Mouse (Mus musculus) spleen, adult 2 months (tissue): ENCODE data around the gene Ocel1. TPM values are rescaled to one million over a fixed set of nuclear protein-coding genes. Genes with fewer than 3 reads are reported as not detected.
A peak's percentile ranks its signal among the peaks of the same experiment; 100 is the strongest.

ENCODE experiments used
- DNase-seq, 2 experiments: peaks; one replicate each; pipeline versions ENCODE4 v3.0.0 to v3.0.0-alpha.2; 2012 to 2021; ENCODE audit warnings: low spot score in 2 of 2, low read depth in 1 of 2
- H3K27ac ChIP-seq: fragments of 200-500 bp; 2 replicates; pipeline ENCODE4 v1.5.1; 2012; ENCODE audit warnings: low read length, inconsistent platforms; ENCODE audit not compliant: insufficient read depth
- H3K27me3 ChIP-seq: fragments of 200-500 bp; 2 replicates; pipeline ENCODE4 v1.6.1; 2012; ENCODE audit warnings: mild to moderate bottlenecking, moderate library complexity, low read length, inconsistent platforms; ENCODE audit not compliant: control insufficient read depth, insufficient read depth
- H3K36me3 ChIP-seq: fragments of 200-500 bp; 2 replicates; pipeline ENCODE4 v1.6.1; 2012; ENCODE audit warnings: mild to moderate bottlenecking, low read length, inconsistent platforms; ENCODE audit not compliant: control insufficient read depth, insufficient read depth
- H3K4me1 ChIP-seq: fragments of 200-500 bp; 2 replicates; pipeline ENCODE4 v1.6.1; 2011; ENCODE audit warnings: inconsistent platforms; ENCODE audit not compliant: control insufficient read depth, insufficient read depth, insufficient read length
- H3K4me3 ChIP-seq: fragments of 200-500 bp; 2 replicates; pipeline ENCODE4 v1.5.1; 2011; ENCODE audit warnings: mild to moderate bottlenecking, inconsistent platforms; ENCODE audit not compliant: insufficient read depth, insufficient read length; ENCODE audit errors: extremely low read depth
- CTCF ChIP-seq: fragments of 200-500 bp; IDR thresholded peaks from 2 replicates; pipeline ENCODE4 v1.5.1; 2011; ENCODE audit warnings: mild to moderate bottlenecking, inconsistent platforms; ENCODE audit not compliant: insufficient read depth, insufficient read length, insufficient replicate concordance; ENCODE audit errors: extremely low read depth
- POLR2A ChIP-seq: fragments of 200-500 bp; IDR thresholded peaks from 2 replicates; pipeline ENCODE4 v1.6.1; 2011; ENCODE audit warnings: low read depth, low read length, inconsistent platforms
- WGBS: fragments of 180-500 bp; shearing (Covaris S2); methylation state at CpG from one replicate; pipeline ENCODE4 v1.1.7; 2018; 5-methylcytosine and 5-hydroxymethylcytosine counted together
- polyA plus RNA-seq: library from polyadenylated mRNA; depleted of rRNA; stranded (reverse); fragments of >200 nt; gene quantifications from 2 replicates; pipeline ENCODE4 v1.2.3, GENCODE M21; 2012

The Ocel1 gene
- polyA plus RNA-seq, 1 experiment: 16.8 TPM

DNA sequence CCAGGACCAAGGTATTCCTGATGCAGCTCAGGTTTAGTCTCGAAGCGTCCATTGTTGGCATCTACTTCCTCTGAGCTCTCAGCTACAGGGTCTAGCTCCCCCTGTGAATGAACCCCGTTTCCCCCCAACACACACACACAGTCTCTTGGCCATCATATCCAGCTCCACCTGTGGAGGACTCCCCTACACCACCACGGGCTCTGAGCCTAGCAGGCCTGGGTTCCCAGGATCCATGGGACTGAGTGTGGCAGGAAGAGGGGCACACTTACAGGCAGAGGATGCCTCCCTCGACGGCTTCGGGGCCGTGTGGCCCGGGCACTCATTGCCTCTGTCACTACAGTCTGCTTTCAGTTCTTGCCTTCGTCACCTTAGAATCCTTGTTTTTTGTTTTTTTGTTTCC, 24.0 kb downstream of the Ocel1 start:
- WGBS: 84% methylated on average over 10 of the region's 10 CpGs
- no peaks in the 10 kb centered on the region for H3K27me3 ChIP-seq
- DNase-seq: no peak
- no peak overlapping the region for H3K27ac ChIP-seq
- H3K4me3 ChIP-seq: no peak overlapping the region
- peaks cover 7% of the 10 kb centered on the region; the same call in 1 of the 2 replicates for H3K36me3 ChIP-seq
- peaks cover 8% of the 10 kb centered on the region; the same call in 1 of the 2 replicates for H3K4me1 ChIP-seq
- TF ChIP-seq CTCF (no peak), POLR2A (no peak)

DNA sequence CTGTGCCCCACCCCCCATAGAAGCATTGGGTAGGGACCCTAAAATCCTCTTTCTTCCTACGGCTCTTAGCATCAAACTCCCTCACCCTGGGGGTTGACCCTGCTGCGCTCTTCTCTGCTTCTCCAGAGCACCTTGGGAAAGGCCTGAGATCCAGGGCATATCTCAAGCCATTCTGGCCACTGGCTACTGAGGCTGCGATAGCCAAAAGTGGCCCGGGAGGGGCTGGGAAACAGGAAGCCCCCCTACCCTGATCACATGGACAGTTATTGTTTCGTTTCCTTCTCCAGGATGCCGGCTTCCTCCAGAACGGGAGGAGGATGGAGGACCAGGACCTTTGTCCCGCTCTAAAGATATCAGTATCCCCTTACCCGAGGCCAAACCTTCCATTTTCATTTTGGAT, 24.5 kb downstream of the Ocel1 start, which contains the start of gene Ushbp1:
Ushbp1 (minus strand) TSS at position 174 of the 400 bp plus-strand sequence.
- H3K4me3 ChIP-seq: peak within 1 kb of the TSS; percentile 13; the same call in 1 of the 2 replicates
- peaks cover 7% of the 10 kb centered on the region; the same call in 1 of the 2 replicates for H3K36me3 ChIP-seq
- no peak for DNase-seq
- WGBS: 86% methylated on average over 9 of the region's 9 CpGs
- no peak for TF ChIP-seq POLR2A
- no peak for TF ChIP-seq CTCF
- peak within 1 kb of the TSS; percentile 44 for H3K27ac ChIP-seq
- H3K27me3 ChIP-seq: no peaks in the 10 kb centered on the region
- peaks cover 8% of the 10 kb centered on the region; the same call in 1 of the 2 replicates for H3K4me1 ChIP-seq

DNA sequence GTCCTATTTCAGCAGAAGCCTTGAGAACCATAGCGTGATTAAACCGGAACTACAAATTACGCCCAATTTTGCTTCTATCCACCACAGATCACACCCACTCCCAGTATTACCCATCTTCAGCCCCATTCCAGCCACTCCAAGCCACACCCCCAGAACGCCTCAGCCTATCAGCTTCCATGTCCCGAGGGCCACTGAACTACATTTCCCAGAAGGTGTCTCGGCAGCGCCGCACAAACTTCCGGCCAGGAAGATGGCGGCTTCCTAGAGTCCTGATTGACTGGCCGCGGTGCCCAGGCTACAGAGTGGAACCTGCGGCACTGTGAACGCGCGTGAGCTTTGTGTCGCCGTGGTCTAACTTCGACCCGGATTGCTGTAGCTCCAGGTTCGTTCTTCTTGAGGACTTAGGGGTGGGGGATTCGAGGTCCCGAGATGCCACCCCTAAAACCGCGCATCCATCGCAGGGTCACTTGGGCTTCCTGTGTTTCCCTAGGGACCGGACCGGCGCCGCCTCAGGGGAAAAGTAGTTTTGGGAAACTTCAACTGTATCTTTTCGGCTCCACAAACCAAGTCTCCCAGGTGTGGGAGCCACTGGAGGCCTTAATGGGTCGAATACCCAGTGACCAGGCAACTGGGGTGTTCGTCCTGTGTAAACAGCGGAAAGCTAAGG, 25.7 kb downstream of the Ocel1 start, which contains the start of gene Babam1:
Babam1 (plus strand) TSS at position 223 of the 667 bp plus-strand sequence.
- Histone ChIP-seq H3K4me1 (peaks cover 8% of the 10 kb centered on the region; the same call in 1 of the 2 replicates), H3K27ac (peak within 1 kb of the TSS; percentile 44), H3K4me3 (peak within 1 kb of the TSS; percentile 75), H3K27me3 (no peaks in the 10 kb centered on the region), H3K36me3 (peaks cover 7% of the 10 kb centered on the region; the same call in 1 of the 2 replicates)
- under 1% methylated on average over 34 of the region's 34 CpGs for WGBS
- peak; percentile 80 to 89 for DNase-seq
- TF ChIP-seq POLR2A (peak; percentile 65; the same call in 1 of the 2 replicates), CTCF (no peak)

DNA sequence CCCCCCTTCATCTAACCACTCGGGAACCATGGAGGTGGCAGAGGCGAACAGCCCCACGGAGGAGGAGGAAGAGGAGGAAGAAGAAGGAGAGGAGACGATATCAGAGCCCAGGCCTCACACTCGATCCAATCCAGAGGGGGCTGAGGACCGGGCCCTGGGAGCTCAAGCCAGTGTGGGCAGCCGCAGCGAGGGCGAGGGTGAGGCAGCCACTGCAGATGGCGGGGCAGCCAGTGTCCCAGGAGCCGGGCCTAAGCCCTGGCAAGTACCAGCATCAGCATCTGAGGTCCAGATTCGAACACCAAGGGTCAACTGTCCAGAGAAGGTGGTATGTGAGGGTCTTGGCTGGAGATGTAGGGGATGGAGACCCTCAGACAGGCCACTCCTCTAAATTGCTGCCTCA, 26.6 kb downstream of the Ocel1 start:
- TF ChIP-seq CTCF: no peak
- no peak for TF ChIP-seq POLR2A
- 83% methylated on average over 12 of the region's 12 CpGs for WGBS
- H3K4me3 ChIP-seq: no peak overlapping the region

DNA sequence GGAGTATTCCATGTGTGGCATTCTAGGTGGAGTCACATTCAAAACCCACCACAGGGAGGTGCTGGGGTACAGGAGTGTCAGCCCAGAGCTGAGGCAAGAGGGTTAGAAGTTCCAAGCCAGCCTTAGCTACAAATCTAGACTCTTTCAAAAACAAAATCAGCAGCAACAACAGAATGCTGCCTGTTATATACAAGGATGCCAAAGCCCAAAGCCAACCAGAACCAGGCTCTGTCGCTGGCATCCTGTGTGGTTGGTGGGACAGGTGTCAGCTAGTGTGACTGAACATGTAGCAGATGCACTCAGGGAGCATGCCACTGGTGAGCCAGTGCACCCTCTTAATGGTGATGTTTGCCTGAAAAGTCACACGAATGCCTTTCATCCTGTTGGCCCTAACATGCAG, 29.7 kb downstream of the Ocel1 start:
- 98% methylated on average over 2 of the region's 2 CpGs for WGBS
- Histone ChIP-seq H3K36me3 (peaks cover 7% of the 10 kb centered on the region; the same call in 1 of the 2 replicates), H3K27ac (no peak overlapping the region), H3K4me3 (no peak overlapping the region), H3K4me1 (peaks cover 11% of the 10 kb centered on the region), H3K27me3 (no peaks in the 10 kb centered on the region)
- TF ChIP-seq CTCF (no peak), POLR2A (no peak)
- DNase-seq: no peak

More for the DNA sequence above, 26.6 kb downstream of the Ocel1 start:
- peaks cover 7% of the 10 kb centered on the region; the same call in 1 of the 2 replicates for H3K36me3 ChIP-seq
- DNase-seq: no peak
- peaks cover 8% of the 10 kb centered on the region; the same call in 1 of the 2 replicates for H3K4me1 ChIP-seq
- H3K27ac ChIP-seq: no peak overlapping the region
- no peaks in the 10 kb centered on the region for H3K27me3 ChIP-seq

DNA sequence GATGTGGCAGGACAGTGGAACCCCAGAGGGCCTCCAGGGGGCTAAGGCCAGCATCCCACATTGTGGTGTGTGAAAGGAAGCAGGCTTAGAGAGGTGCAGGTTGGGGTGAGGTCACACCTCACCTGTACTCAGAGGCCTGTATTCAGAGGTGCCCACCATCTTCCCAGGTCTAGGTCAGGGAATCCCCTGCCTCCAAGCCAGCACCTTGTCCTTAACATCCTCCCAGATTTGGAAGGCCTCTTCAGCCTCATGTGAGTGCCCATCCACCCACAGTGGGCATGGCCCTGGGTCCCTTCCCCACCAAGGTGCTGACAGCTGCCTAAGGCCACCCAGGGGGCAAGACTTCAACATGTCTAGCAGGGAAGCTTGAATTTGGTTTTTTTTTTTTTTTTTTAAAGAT, 30.4 kb downstream of the Ocel1 start:
- DNase-seq: no peak
- peaks cover 7% of the 10 kb centered on the region; the same call in 1 of the 2 replicates for H3K36me3 ChIP-seq

DNA sequence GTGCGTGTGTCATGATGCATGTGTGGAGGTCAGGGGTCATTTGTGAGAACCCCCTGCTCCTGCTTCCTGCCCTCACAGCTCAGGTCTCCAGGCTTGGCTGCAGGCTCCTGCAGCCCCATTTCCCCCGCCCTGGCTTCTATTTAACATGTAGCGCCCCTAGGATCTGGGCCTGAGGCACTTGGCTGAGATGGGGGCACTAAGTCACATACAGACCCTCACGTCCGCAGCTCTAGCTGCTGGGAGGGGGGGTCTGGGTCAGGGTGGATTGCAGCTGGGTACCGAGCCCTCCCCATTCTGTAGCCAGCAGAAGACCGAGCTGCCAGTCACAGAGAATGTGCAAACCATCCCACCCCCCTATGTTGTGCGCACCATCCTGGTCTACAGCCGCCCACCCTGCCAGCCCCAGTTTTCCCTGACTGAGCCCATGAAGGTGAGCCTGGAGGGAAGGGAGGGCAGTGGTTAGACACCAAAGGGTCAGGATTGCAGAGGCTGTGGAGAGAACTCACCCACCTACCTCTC, 31.4 kb downstream of the Ocel1 start:
- Histone ChIP-seq H3K27me3 (no peaks in the 10 kb centered on the region), H3K4me3 (no peak overlapping the region), H3K4me1 (peaks cover 16% of the 10 kb centered on the region), H3K27ac (no peak overlapping the region), H3K36me3 (peaks cover 7% of the 10 kb centered on the region; the same call in 1 of the 2 replicates)
- WGBS: 94% methylated on average over 9 of the region's 9 CpGs
- DNase-seq: no peak
- TF ChIP-seq POLR2A (no peak), CTCF (no peak)

More for the DNA sequence above, 30.4 kb downstream of the Ocel1 start:
- Histone ChIP-seq H3K4me3 (no peak overlapping the region), H3K27ac (no peak overlapping the region), H3K4me1 (peaks cover 14% of the 10 kb centered on the region), H3K27me3 (no peaks in the 10 kb centered on the region)
- TF ChIP-seq CTCF (no peak), POLR2A (no peak)
